Mouse (Mus musculus): ENCODE measurements at regions not wholly inside any gene's neighbourhood (a gene's known extent, or its start where the extent isn't known, plus 50 kb on each side); places are given as distances from the start of the nearest gene placed in this dataset.

DNA sequence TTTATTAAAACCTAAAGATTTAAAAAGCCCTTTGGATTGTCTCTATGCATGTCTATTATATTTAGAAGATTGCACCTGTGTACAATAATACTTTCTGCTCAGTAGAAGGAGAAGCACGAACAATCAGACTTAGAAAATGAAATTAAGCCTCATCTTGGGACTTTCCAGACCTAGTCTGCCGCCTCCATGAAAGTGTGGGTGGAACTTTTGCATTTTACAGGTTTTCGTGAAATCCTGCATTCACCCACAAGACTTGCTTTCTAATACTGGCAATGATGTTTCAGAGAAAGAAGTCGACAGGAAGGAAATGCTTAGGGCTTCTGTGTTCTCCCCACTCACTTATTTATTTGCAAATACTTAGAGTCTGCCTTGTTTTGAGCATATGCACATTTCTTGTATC lies 58.3 kb upstream of the Zfp770 start:
- TF ChIP-seq CTCF (IDR thresholded peaks at IDR 0.05; ENCODE audit: low read depth): no peak
- no peak for TF ChIP-seq EP300 (IDR thresholded peaks at IDR 0.05; ENCODE audit: low read depth)

All from heart, postnatal 0 days (tissue).